Mouse (Mus musculus): ENCODE measurements at regions not wholly inside any gene's neighbourhood (a gene's known extent, or its start where the extent isn't known, plus 50 kb on each side); places are given as distances from the start of the nearest gene placed in this dataset.

GRCm38 (mm10) chr16:75487915-75488314 is 97.9 kb downstream of the Lipi start:
- DNase-seq: no peak

GRCm38 (mm10) chr16:75483878-75484277 is 102.0 kb downstream of the Lipi start:
- no peak for DNase-seq

- DNase-seq: no peak
These were observed 120.4 kb downstream of the Lipi start for GRCm38 (mm10) chr16:75465420-75465975.

- no peak for DNase-seq
These were observed 123.7 kb downstream of the Lipi start for GRCm38 (mm10) chr16:75462136-75462535.

GRCm38 (mm10) chr16:75446901-75447514 is 138.9 kb downstream of the Lipi start:
- DNase-seq: peak; percentile 4

- DNase-seq: no peak
These were observed 146.6 kb downstream of the Lipi start for GRCm38 (mm10) chr16:75439296-75439695.

- no peak for DNase-seq
These were observed 152.6 kb downstream of the Lipi start for GRCm38 (mm10) chr16:75433227-75433626.

- no peak for DNase-seq
These were observed 201.2 kb downstream of the Lipi start for GRCm38 (mm10) chr16:75384526-75385222.

GRCm38 (mm10) chr16:75381191-75381590 is 204.7 kb downstream of the Lipi start:
- DNase-seq: no peak

GRCm38 (mm10) chr16:75369700-75370099 is 216.2 kb downstream of the Lipi start:
- DNase-seq: no peak

GRCm38 (mm10) chr16:75366727-75367126 is 219.1 kb downstream of the Lipi start:
- no peak for DNase-seq

GRCm38 (mm10) chr16:75365361-75365994 is 220.4 kb downstream of the Lipi start:
- DNase-seq: no peak

- DNase-seq: no peak
These were observed 223.8 kb downstream of the Lipi start for GRCm38 (mm10) chr16:75362095-75362494.

- no peak for DNase-seq
These were observed 225.1 kb downstream of the Lipi start for GRCm38 (mm10) chr16:75360791-75361190.

GRCm38 (mm10) chr16:75353394-75353793 is 232.5 kb downstream of the Lipi start:
- no peak for DNase-seq

- DNase-seq: no peak
These were observed 241.5 kb downstream of the Lipi start for GRCm38 (mm10) chr16:75344201-75344927.

GRCm38 (mm10) chr16:75343028-75343901 is 242.6 kb downstream of the Lipi start:
- DNase-seq: no peak

GRCm38 (mm10) chr16:75334228-75334627 is 251.6 kb downstream of the Lipi start:
- DNase-seq: no peak

GRCm38 (mm10) chr16:75333750-75334149 is 252.1 kb downstream of the Lipi start:
- DNase-seq: no peak

GRCm38 (mm10) chr16:75332853-75333252 is 253.0 kb downstream of the Lipi start:
- no peak for DNase-seq

GRCm38 (mm10) chr16:75325296-75325695 is 260.6 kb downstream of the Lipi start:
- DNase-seq: no peak

- no peak for DNase-seq
These were observed 281.1 kb downstream of the Lipi start for GRCm38 (mm10) chr16:75304743-75305142.
